Mouse (Mus musculus) lung, adult 2 months (tissue): ENCODE measurements around the gene Tuba4a.

Experiments
- CTCF ChIP-seq: fragments of 200-500 bp; IDR thresholded peaks from 2 replicates; pipeline ENCODE4 v1.5.1; 2011; ENCODE audit warnings: mild to moderate bottlenecking, low read length, control low read depth; ENCODE audit not compliant: insufficient read depth
- POLR2A ChIP-seq: fragments of 200-500 bp; IDR thresholded peaks from 2 replicates; pipeline ENCODE4 v1.6.1; 2011; ENCODE audit warnings: low read depth, mild to moderate bottlenecking, control low read depth, low read length, borderline replicate concordance; ENCODE audit errors: extremely low read depth

DNA sequence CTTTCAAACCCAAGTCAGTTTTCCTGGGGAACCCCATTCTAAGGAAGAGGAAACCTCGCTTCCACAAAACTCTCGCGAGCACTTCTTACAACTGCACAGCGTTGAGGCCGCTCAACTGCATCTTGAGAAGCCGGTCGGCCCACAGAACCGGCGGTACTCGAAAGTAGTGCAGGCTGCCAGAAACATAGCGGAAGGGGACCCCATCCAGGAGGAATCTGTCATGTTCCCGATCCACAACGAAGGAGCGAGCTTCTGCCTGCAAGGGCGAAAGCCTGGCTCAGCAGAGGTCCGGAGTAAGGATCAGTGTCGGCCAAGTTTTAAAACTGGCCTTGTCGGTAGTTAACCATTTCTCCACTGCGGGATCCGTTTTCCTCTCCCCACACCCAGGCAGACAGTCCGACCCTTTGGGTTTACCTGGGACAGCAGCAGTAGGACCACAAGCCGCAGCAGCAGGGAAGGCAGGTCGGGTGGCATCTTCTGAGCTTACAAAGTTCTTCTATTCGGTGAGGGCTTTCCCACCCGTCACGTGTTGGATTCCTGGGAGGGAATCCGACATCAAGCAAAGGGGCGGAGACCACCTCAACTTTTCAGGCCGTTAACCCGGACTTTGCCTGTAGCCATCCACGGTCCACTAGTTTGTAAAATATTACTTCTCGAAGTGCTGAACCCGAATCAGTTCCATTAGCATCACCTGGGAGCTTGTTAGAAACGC lies 10.5 kb downstream of the Tuba4a start:
- TF ChIP-seq CTCF, result no peak
- TF ChIP-seq POLR2A, result no peak
